In genomic region chr17:64915708-64916107, GRCm38 (mm10) we compare ENCODE assay signal across 14 mouse cellular contexts.
DNase-seq lines count a peak whose midpoint lies in the region; ATAC-seq and TF ChIP-seq lines count a peak whose summit lies in the region.
"Had no signal": no experiment of that assay in that cellular context is flagged by ENCODE, and none has a peak within 500 bp of the region (broad histone marks: within the 10 kb centered on the region; RNA-seq: fewer than 3 reads in every experiment).

No protein-coding gene starts in this region.

- 24% methylated on average over 3 of the region's 3 CpGs for WGBS in midbrain, embryonic 13.5 days
- 34% methylated on average over 3 of the region's 3 CpGs for WGBS in midbrain, embryonic 15.5 days
- WGBS in forebrain, embryonic 11.5 days = 43% methylated on average over 3 of the region's 3 CpGs
- WGBS in hindbrain, embryonic 12.5 days = 23% methylated on average over 3 of the region's 3 CpGs

- no peak overlapping the region for H3K4me3 ChIP-seq in midbrain, embryonic 13.5 days (replicated peaks)
- H3K4me3 ChIP-seq in midbrain, embryonic 15.5 days = no peak overlapping the region
- no peak overlapping the region for H3K4me3 ChIP-seq in forebrain, embryonic 11.5 days (ENCODE audit: low read depth, low read length)
- no peak overlapping the region for H3K4me3 ChIP-seq in hindbrain, embryonic 12.5 days
- no peak overlapping the region for H3K4me3 ChIP-seq in layer of hippocampus, adult 2 months
- H3K4me3 ChIP-seq: heart, embryonic 13.5 days; limb, embryonic 15.5 days had no signal

- no peak overlapping the region for H3K9ac ChIP-seq in midbrain, embryonic 13.5 days (replicated peaks)
- H3K9ac ChIP-seq in midbrain, embryonic 15.5 days = no peak overlapping the region
- no peak overlapping the region for H3K9ac ChIP-seq in forebrain, embryonic 11.5 days (ENCODE audit: low read length)
- H3K9ac ChIP-seq in hindbrain, embryonic 12.5 days = no peak overlapping the region
- H3K9ac ChIP-seq: heart, embryonic 13.5 days; limb, embryonic 15.5 days had no signal

- H3K27me3 ChIP-seq in midbrain, embryonic 13.5 days = no peaks in the 10 kb centered on the region
- H3K27me3 ChIP-seq in midbrain, embryonic 15.5 days (replicated peaks) = no peaks in the 10 kb centered on the region
- no peaks in the 10 kb centered on the region for H3K27me3 ChIP-seq in forebrain, embryonic 11.5 days (ENCODE audit: control insufficient read depth, insufficient read depth, low read length)
- no peaks in the 10 kb centered on the region for H3K27me3 ChIP-seq in hindbrain, embryonic 12.5 days
- H3K27me3 ChIP-seq: heart, embryonic 13.5 days; limb, embryonic 15.5 days had no signal

- H3K9me3 ChIP-seq in midbrain, embryonic 13.5 days = no peaks in the 10 kb centered on the region
- H3K9me3 ChIP-seq in midbrain, embryonic 15.5 days = no peaks in the 10 kb centered on the region
- H3K9me3 ChIP-seq in forebrain, embryonic 11.5 days (ENCODE audit: control insufficient read depth, low read length) = no peaks in the 10 kb centered on the region
- H3K9me3 ChIP-seq in hindbrain, embryonic 12.5 days (replicated peaks) = no peaks in the 10 kb centered on the region
- H3K9me3 ChIP-seq: heart, embryonic 13.5 days; limb, embryonic 15.5 days had no signal

- no peak for TF ChIP-seq CTCF in layer of hippocampus, adult 2 months (conservative IDR thresholded peaks at IDR 0.05)

- H3K36me3 ChIP-seq in midbrain, embryonic 13.5 days = no peaks in the 10 kb centered on the region
- H3K36me3 ChIP-seq in midbrain, embryonic 15.5 days (replicated peaks) = no peaks in the 10 kb centered on the region
- no peaks in the 10 kb centered on the region for H3K36me3 ChIP-seq in forebrain, embryonic 11.5 days (ENCODE audit: control insufficient read depth, insufficient read depth, low read length)
- no peaks in the 10 kb centered on the region for H3K36me3 ChIP-seq in hindbrain, embryonic 12.5 days
- H3K36me3 ChIP-seq: heart, embryonic 13.5 days; limb, embryonic 15.5 days had no signal

- peaks cover 27% of the 10 kb centered on the region for H3K4me1 ChIP-seq in midbrain, embryonic 13.5 days (replicated peaks)
- H3K4me1 ChIP-seq in midbrain, embryonic 15.5 days = peaks cover 22% of the 10 kb centered on the region
- peaks cover 11% of the 10 kb centered on the region for H3K4me1 ChIP-seq in forebrain, embryonic 11.5 days (replicated peaks; ENCODE audit: control insufficient read depth, insufficient read depth, low read length)
- peaks cover 23% of the 10 kb centered on the region for H3K4me1 ChIP-seq in hindbrain, embryonic 12.5 days

- ATAC-seq in midbrain, embryonic 13.5 days = no peak
- ATAC-seq in midbrain, embryonic 15.5 days (replicated peaks) = no peak
- ATAC-seq in forebrain, embryonic 11.5 days (replicated peaks; ENCODE audit: low FRiP score) = peak; percentile 53; the same call in 1 of the 2 replicates
- 0 out of 2 replicates have a peak, but pooled peaks have one; percentile 36 for ATAC-seq in hindbrain, embryonic 12.5 days (ENCODE audit: low FRiP score)

- peak overlapping the region; percentile 5; the same call in 1 of the 2 replicates for H3K27ac ChIP-seq in midbrain, embryonic 13.5 days
- H3K27ac ChIP-seq in midbrain, embryonic 15.5 days = no peak overlapping the region
- no peak overlapping the region for H3K27ac ChIP-seq in forebrain, embryonic 11.5 days (ENCODE audit: low read depth, low read length)
- H3K27ac ChIP-seq in hindbrain, embryonic 12.5 days = no peak overlapping the region
- H3K27ac ChIP-seq in layer of hippocampus, adult 2 months = no peak overlapping the region
- H3K27ac ChIP-seq: heart, embryonic 13.5 days had no signal

- DNase-seq in forebrain, embryonic 11.5 days (ENCODE audit: low spot score) = no peak
- no peak for DNase-seq in layer of hippocampus, adult 2 months (ENCODE audit: low spot score in 2 of 2)
- no peak for DNase-seq in ovary, postnatal 10 days (ENCODE audit: low spot score)
- DNase-seq in cerebellum, adult 8-10 months = no peak
- DNase-seq: cerebellum, adult 11-12 months; kidney, postnatal 14 days; layer of hippocampus, postnatal 36 days; right cerebral cortex, adult 18-20 months; thymus, postnatal 36 days had no signal

- H3K4me2 ChIP-seq in midbrain, embryonic 13.5 days (replicated peaks) = no peak overlapping the region
- no peak overlapping the region for H3K4me2 ChIP-seq in midbrain, embryonic 15.5 days
- H3K4me2 ChIP-seq in forebrain, embryonic 11.5 days (ENCODE audit: low read depth, low read length, severe bottlenecking) = no peak overlapping the region
- H3K4me2 ChIP-seq in hindbrain, embryonic 12.5 days (replicated peaks) = no peak overlapping the region
- H3K4me2 ChIP-seq: heart, embryonic 13.5 days; limb, embryonic 15.5 days had no signal

Comparison
In these comparisons a context has a peak if more than half of its experiments do, and no peak if none do; other contexts are left out.
1. ATAC-seq: peak in forebrain, embryonic 11.5 days (single experiment) and hindbrain, embryonic 12.5 days (single experiment); none in midbrain, embryonic 13.5 days (single experiment) and midbrain, embryonic 15.5 days (single experiment).